Mouse (Mus musculus) brain, embryonic 14.5 days (tissue): ENCODE data around the gene Ppox.

Experiments
- CTCF ChIP-seq: fragments of 200-500 bp; IDR thresholded peaks from 2 replicates; pipeline ENCODE4 v1.5.1; 2012; ENCODE audit warnings: inconsistent platforms, mild to moderate bottlenecking, moderate library complexity, borderline replicate concordance; ENCODE audit not compliant: insufficient read depth, insufficient read length; ENCODE audit errors: extremely low read depth
- POLR2A ChIP-seq: fragments of 200-500 bp; IDR thresholded peaks from 2 replicates; pipeline ENCODE4 v1.6.1; 2012; ENCODE audit warnings: mild to moderate bottlenecking, inconsistent platforms, borderline replicate concordance; ENCODE audit not compliant: poor library complexity, insufficient read depth, insufficient read length, severe bottlenecking; ENCODE audit errors: extremely low read depth

DNA sequence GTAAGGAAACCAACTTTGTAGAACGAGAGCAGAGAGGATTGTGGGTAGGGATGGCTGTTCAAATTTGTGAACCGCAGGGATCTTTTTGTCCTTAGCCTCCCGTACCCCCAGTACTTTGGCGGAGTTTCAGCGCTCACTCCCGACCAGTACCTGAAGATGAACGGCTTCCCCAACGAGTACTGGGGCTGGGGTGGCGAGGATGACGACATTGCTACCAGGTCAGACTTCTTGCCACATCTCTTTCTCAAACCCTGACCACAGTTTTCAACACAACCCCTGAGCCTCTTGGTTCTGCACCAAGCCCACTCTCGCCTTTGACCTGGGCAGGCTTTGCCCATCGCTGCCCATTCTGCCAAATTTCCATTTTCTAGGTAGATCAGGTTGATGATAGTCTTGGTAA is 6.8 kb downstream of the Ppox start:
- TF ChIP-seq CTCF (no peak), POLR2A (no peak)
